Mouse (Mus musculus): ENCODE results near the gene Baz1b.

The Baz1b gene

DNA sequence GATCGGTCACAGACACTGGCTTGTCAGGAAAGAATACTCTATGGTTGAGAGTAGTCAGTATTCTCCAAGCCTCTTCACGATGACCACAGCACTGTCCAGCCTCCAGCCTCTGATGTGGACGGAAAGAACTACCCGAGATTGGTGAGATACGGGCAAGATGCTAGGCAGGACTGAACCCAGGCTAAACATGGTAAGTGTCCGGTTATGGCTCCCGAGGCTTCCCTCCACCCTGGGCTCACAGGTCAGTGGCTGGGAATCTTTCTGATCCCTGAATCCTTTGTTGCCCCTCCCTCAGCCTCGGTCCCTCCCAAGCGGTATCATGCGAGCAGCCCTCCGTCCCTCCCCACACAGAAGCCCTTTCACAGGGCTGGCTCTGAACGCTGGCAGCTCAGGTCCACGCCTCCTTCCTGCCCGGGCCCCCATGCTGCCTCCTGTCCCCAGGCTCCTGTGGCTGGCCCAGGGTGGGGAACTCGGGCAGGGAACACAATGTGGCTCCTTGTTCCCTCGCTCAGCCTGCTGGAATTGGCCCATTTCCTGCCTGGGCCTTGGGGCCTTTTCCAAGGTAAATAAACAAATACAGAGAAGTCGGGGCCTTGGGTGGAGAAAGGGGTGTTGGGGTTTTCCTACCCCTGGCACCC is 76.9 kb downstream of the Baz1b start:
- in situ Hi-C loops (cut with MboI; ENCODE audit: unreplicated experiment in 2 of 2): no loop called here

GRCm38 (mm10) chr5:135264548-135264947 is 77.5 kb downstream of the Baz1b start:
- in situ Hi-C loops (cut with MboI; ENCODE audit: unreplicated experiment in 2 of 2): no loop called here

- in situ Hi-C loops (cut with MboI; ENCODE audit: unreplicated experiment in 2 of 2): no loop called here
These were observed 82.4 kb downstream of the Baz1b start for GRCm38 (mm10) chr5:135269451-135269850.

- in situ Hi-C loops (cut with MboI; ENCODE audit: unreplicated experiment in 2 of 2): no loop called here
These were observed 83.3 kb downstream of the Baz1b start for GRCm38 (mm10) chr5:135270361-135270760.

DNA sequence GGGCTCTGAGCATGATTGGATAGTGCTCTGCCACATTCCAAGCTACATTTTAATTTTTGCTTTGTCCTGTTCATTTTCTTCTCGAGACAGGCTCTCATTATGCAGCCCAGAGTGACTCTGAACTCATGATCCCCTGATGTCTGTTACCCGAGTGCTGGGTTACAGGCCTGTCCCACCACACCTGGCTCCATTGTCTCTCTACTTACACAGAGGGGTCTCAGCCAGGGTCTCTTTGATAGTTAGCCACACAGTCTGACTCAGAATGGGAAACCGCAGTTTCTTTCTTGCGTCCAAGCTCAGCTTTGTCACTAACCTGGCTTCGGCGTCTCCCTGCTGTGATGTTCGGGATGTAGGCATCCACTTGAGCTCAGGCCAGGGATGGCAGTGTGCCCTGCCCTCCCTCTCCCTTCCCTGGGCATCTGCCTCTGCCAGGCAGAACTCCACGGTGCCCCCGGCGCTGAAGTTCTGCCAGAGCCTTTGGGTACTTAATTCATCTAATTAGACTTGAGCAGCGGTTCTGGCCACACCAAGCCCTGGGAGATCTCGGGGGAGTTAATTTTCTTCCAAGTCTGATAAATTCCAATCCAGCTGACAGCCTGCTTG is 84.6 kb downstream of the Baz1b start:
- in situ Hi-C loops (cut with MboI; ENCODE audit: unreplicated experiment in 2 of 2): no loop called here

GRCm38 (mm10) chr5:135274663-135275396 is 87.8 kb downstream of the Baz1b start:
- in situ Hi-C loops (cut with MboI; ENCODE audit: unreplicated experiment in 2 of 2): loop anchor here in 1 of 2 experiments (25.0 kb wide), 1 partner anchor 363 kb away; the partner anchor contains the start of genes Cldn13 and Tmem270

DNA sequence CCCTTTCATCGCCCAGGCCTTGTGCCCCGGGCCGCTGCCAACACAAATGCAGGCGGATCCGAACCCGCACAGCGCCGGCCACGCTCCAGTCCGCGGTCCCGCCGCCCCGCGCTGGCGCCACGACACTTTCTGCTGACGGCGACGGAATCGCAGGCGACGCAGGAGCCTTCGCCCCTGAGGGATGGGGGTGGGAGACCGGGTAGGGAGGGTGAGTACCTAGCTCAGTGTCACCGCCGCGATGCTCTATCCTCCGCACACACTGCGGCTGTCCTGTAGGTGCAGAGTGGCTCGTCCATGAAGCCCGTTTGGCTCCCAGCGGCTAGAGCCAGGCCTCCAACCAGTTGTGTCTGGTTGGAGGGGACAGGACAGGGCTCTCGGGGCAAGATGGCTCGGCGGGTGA is 89.5 kb downstream of the Baz1b start:
- in situ Hi-C loops (cut with MboI; ENCODE audit: unreplicated experiment in 2 of 2): loop anchor here in 1 of 2 experiments (25.0 kb wide), 1 partner anchor 364 kb away; the partner anchor contains the start of genes Cldn13 and Tmem270

DNA sequence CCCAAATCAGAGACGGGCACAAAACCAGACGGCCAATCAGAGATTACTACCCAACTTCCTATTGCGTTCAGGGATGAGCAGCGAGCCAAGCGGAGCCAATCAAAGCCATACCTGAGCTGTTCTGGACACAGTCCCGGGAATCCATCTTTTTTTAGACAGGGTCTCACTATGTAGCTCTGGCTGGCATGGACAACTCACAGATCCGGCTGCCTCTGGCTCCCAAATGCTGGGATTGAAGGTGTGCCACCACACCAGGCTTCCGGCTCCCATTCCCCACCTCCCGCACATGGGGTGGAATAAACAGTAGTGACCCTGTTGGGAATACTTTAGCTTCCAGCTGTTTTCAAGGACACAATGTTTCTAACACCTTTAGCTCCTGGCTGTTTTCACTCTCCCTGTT is 93.2 kb downstream of the Baz1b start:
- in situ Hi-C loops (cut with MboI; ENCODE audit: unreplicated experiment in 2 of 2): loop anchor here (10.0 to 25.0 kb wide), 2 partner anchors 365 to 368 kb away; partner anchors contain the start of genes Cldn13 (in 2 of the 2) and Tmem270 (in 1 of the 2)

- in situ Hi-C loops (cut with MboI; ENCODE audit: unreplicated experiment in 2 of 2): loop anchor here (5.0 to 25.0 kb wide), 5 partner anchors 48 to 373 kb away; partner anchors contain the start of genes Cldn13 (in 2 of the 2) and Tmem270 (in 1 of the 2)
These were observed 98.1 kb downstream of the Baz1b start for GRCm38 (mm10) chr5:135285211-135285610.

DNA sequence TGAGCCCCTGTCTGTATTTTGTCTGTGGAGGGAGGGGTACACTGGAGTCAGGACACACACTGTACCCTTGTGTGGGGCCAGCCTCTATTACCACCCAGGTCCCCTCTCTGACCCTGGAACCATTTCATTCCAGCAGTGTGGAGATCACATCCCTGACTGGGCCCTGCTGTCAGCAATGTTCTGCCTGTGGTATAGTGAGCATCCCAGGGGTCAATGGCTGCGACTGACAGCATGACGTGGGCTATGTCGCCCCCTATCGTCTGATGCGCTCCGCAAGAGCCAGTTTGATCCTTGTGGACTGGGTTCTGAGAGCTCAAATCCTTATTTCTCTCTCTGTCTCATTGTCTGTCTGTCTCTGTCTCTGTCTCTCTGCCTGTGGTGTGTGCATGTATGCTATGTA is 99.1 kb downstream of the Baz1b start:
- in situ Hi-C loops (cut with MboI; ENCODE audit: unreplicated experiment in 2 of 2): loop anchor here (5.0 to 25.0 kb wide), 5 partner anchors 49 to 374 kb away; partner anchors contain the start of genes Cldn13 (in 2 of the 2) and Tmem270 (in 1 of the 2)

- in situ Hi-C loops (cut with MboI; ENCODE audit: unreplicated experiment in 2 of 2): loop anchor here (5.0 to 25.0 kb wide), 5 partner anchors 50 to 375 kb away; partner anchors contain the start of genes Cldn13 (in 2 of the 2) and Tmem270 (in 1 of the 2)
These were observed 99.9 kb downstream of the Baz1b start for GRCm38 (mm10) chr5:135286926-135287325.

GRCm38 (mm10) chr5:135290703-135291102 is 103.6 kb downstream of the Baz1b start:
- in situ Hi-C loops (cut with MboI; ENCODE audit: unreplicated experiment in 2 of 2): loop anchor here in 1 of 2 experiments (25.0 kb wide), 1 partner anchor 378 kb away; the partner anchor contains the start of genes Cldn13 and Tmem270

DNA sequence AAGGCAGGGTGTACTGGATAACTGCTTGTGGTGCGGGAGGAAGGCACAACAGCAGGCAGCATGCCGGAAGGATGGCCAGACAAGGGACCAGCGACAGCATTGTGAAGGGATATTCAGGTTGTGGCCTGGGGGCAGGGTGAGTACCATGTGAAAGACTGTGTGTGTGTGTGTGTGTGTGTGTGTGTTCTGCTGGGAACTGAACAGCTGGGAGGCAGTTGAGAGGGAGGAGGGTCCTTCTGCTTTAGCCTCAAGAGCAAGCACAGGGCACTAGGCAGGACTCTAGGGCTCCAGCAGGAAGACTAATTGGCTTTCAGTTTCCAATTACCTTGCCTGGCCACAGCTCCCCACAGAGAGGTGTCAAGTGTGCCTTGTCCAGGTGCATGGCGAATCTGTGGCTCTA is 104.1 kb downstream of the Baz1b start:
- in situ Hi-C loops (cut with MboI; ENCODE audit: unreplicated experiment in 2 of 2): loop anchor here in 1 of 2 experiments (25.0 kb wide), 1 partner anchor 379 kb away; the partner anchor contains the start of genes Cldn13 and Tmem270

DNA sequence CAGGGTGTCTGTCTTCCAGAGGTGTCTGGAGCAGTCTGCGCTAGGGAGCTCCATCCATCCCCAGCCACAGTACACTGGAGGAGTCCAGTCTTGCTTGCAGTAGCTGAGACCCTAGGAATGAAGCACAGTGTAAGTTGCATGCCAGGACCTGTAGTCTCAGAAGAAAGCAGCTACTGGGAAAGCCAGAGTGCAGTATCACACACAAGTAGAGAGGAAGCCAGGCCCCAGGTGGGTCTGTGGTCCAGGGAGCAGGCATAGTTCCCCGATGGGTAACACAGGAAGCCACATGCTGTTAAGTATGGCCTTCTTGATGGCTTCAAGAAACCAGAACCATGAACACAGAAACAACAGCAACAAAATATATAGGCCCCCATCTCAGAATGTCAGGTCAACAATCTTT is 104.9 kb downstream of the Baz1b start:
- in situ Hi-C loops (cut with MboI; ENCODE audit: unreplicated experiment in 2 of 2): loop anchor here in 1 of 2 experiments (25.0 kb wide), 1 partner anchor 380 kb away; the partner anchor contains the start of genes Cldn13 and Tmem270

All from v-Abl transformed pro-B cells (cell line).